Mouse (Mus musculus) lung, adult 2 months (tissue): ENCODE measurements at regions not wholly inside any gene's neighbourhood (a gene's known extent, or its start where the extent isn't known, plus 50 kb on each side); places are given as distances from the start of the nearest gene placed in this dataset.

Source experiments
- CTCF ChIP-seq: fragments of 200-500 bp; IDR thresholded peaks from 2 replicates; pipeline ENCODE4 v1.5.1; 2011; ENCODE audit warnings: mild to moderate bottlenecking, low read length, control low read depth; ENCODE audit not compliant: insufficient read depth
- POLR2A ChIP-seq: fragments of 200-500 bp; IDR thresholded peaks from 2 replicates; pipeline ENCODE4 v1.6.1; 2011; ENCODE audit warnings: low read depth, mild to moderate bottlenecking, control low read depth, low read length, borderline replicate concordance; ENCODE audit errors: extremely low read depth

DNA sequence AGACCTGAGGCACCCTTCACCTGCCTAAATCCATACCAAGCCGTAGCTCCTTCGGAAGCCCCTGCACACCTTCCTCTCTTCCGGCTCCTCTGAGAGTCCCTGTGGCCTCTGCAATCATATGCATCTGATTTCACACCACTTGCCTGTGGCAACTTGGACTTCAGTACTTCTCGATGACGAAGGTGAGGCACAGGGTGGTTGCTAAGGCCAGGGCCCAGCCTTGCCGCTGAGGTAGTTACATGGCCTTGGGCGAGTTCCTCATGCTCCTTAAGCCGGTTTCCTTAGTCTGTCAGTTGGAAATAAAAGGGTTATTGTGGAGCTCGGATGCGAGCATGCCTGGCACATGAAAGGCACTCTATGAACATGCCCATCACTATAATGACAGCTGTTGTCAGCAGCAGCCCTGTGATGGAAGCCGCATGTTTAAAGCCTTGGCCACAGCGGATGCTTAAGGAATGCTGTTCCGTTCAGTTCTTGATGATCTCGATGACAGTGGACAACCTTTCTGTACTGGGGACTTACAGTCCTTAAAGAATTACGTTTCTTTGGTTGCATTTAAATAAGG, 162.0 kb upstream of the Zfp703 start:
- TF ChIP-seq POLR2A = no peak
- no peak for TF ChIP-seq CTCF
